Mouse (Mus musculus): ENCODE measurements around the gene Fam189a1. TPM values are rescaled to one million over a fixed set of nuclear protein-coding genes. Genes with fewer than 3 reads are reported as not detected.

Gene Fam189a1
- polyA plus RNA-seq, 1 experiment from 2014 or later: 0.31 TPM

DNA sequence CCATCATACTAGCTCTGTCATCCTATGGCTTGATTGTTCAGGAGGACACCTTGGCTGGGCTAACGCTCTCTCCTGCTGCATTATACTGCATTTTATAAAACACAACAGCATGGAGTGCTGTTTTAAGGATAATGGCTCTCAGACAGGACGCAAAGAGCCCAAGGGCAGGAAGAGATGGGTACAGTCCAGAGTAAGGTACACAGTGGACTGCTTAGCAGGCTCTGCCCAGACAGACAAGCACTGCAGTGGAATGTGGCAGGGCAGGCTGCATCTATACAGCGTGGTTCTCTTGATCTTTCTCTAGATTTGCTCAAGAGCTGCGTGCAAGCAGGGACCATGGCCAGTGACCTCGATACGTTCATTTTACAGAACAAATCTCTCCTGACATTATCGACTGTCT is 90.9 kb downstream of the Fam189a1 start:
- no peaks in the 10 kb centered on the region for H3K36me3 ChIP-seq
- no peak overlapping the region for H3K27ac ChIP-seq
- no peaks in the 10 kb centered on the region for H3K4me1 ChIP-seq (replicated peaks)
- H3K9me3 ChIP-seq (replicated peaks): no peaks in the 10 kb centered on the region
- no peak overlapping the region for H3K4me2 ChIP-seq
- ATAC-seq (replicated peaks; ENCODE audit: insufficient number of reproducible peaks, insufficient read depth, low FRiP score, low read depth): no peak
- no peak overlapping the region for H3K4me3 ChIP-seq
- WGBS: 76% methylated on average over 7 of the region's 7 CpGs
- no peak overlapping the region for H3K9ac ChIP-seq
- H3K27me3 ChIP-seq: no peaks in the 10 kb centered on the region

DNA sequence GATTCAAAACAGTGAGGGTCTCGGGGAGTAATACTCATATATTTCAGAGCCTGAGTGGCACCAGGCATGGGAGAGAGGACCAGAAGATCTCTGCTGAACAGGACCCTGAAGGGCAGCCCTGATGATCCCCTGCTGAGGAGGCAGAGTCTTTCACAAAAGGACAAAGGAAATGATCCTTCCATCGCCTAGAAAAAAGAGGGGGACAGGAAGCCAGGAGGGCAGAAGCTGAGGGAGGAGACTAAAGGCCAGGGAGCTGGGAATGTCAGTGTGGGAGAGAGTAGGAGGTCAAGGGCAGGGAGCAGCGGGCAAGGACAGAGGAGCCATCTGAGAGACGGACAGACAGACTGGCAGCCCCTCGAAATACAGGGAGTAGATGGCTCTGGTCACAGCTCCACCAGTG is 91.7 kb downstream of the Fam189a1 start:
- Histone ChIP-seq H3K4me3 (no peak overlapping the region), H3K9ac (no peak overlapping the region), H3K27ac (no peak overlapping the region), H3K27me3 (no peaks in the 10 kb centered on the region), H3K4me1 (replicated peaks) (no peaks in the 10 kb centered on the region), H3K36me3 (no peaks in the 10 kb centered on the region), H3K9me3 (replicated peaks) (no peaks in the 10 kb centered on the region), H3K4me2 (no peak overlapping the region)
- 44% methylated on average over 5 of the region's 5 CpGs for WGBS
- ATAC-seq (replicated peaks; ENCODE audit: insufficient number of reproducible peaks, insufficient read depth, low FRiP score, low read depth): no peak

DNA sequence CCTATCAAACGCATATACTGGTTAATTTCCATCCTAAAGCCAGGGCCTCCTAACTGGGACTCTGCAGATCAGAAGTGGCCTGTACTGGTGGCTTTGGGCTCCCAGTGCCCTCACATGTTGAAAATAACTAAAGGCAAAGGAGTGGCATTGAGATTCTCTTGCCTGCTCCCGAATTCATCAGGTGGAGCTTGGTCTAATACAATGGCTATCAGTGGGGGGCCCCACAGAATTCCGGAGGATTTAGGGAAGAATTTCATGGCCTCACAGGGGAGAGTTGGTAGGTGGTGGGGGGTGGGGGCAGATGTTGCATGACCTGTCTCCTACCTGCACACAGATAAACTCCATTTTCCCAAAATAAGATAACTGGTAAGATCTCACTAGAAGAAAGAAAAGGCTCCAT is 92.3 kb downstream of the Fam189a1 start:
- Histone ChIP-seq H3K9ac (no peak overlapping the region), H3K36me3 (no peaks in the 10 kb centered on the region), H3K27me3 (no peaks in the 10 kb centered on the region), H3K4me3 (no peak overlapping the region), H3K9me3 (replicated peaks) (no peaks in the 10 kb centered on the region), H3K4me1 (replicated peaks) (no peaks in the 10 kb centered on the region), H3K27ac (no peak overlapping the region), H3K4me2 (no peak overlapping the region)
- ATAC-seq (replicated peaks; ENCODE audit: insufficient number of reproducible peaks, insufficient read depth, low FRiP score, low read depth): no peak
- 34% methylated on average over 3 of the region's 3 CpGs for WGBS

DNA sequence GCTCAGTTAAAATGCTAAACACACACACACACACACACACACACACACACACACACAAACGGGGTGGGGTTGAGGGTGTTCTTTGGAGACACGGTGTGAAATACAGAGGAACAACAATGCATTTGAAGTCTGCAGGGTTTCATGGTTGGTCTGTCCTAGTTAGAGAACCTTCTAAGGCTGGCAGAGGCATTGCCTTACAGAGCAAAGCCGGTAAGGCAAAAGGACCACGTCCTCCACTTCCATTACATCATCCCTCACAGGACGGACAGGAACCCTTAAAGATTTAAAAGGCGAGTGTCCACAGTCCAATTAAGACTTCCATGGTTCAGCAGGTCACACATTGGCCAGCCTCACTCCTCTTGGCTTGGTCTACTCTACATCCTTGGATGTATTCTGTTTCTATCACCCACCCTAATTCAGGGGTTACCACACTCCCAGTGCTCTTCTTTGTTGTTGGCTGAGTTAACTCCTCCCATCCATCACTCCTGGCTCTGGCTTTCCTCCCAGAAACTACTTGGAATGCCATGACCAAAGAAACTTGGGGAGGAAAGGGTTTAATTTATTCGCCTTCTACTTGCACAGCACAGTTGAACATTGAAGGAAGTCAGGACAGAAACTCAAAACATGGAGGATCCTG is 96.1 kb downstream of the Fam189a1 start:
- Histone ChIP-seq H3K9ac (no peak overlapping the region), H3K4me1 (replicated peaks) (no peaks in the 10 kb centered on the region), H3K27ac (no peak overlapping the region), H3K9me3 (replicated peaks) (no peaks in the 10 kb centered on the region), H3K4me3 (no peak overlapping the region), H3K4me2 (no peak overlapping the region), H3K36me3 (no peaks in the 10 kb centered on the region), H3K27me3 (no peaks in the 10 kb centered on the region)
- no peak for ATAC-seq (replicated peaks; ENCODE audit: insufficient number of reproducible peaks, insufficient read depth, low FRiP score, low read depth)
- WGBS: 64% methylated on average over 7 of the region's 7 CpGs

DNA sequence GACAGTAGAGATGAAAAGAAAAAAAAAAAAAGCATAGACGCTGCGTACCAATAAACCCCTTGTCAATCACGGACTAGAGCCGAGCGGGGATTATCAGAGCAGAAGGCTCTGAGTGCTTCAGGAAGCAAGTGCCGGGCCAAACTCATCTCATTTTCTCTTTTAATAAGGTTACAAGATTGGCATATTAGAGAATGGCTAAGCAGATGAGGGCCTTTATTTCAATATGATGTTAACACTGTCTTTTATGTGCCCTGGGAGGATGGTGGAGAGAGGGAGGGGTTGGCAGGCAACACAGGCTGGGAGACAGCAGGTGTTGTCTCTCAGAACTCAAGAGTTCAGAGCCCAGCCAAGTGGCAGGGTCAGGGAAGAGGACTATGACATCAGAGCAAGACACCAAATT is 99.5 kb downstream of the Fam189a1 start:
- H3K27ac ChIP-seq: no peak overlapping the region
- no peaks in the 10 kb centered on the region for H3K27me3 ChIP-seq
- H3K4me2 ChIP-seq: no peak overlapping the region
- H3K9ac ChIP-seq: no peak overlapping the region
- no peak overlapping the region for H3K4me3 ChIP-seq
- H3K36me3 ChIP-seq: no peaks in the 10 kb centered on the region
- H3K4me1 ChIP-seq (replicated peaks): no peaks in the 10 kb centered on the region
- no peak for ATAC-seq (replicated peaks; ENCODE audit: insufficient number of reproducible peaks, insufficient read depth, low FRiP score, low read depth)
- no peaks in the 10 kb centered on the region for H3K9me3 ChIP-seq (replicated peaks)
- 63% methylated on average over 6 of the region's 6 CpGs for WGBS

DNA sequence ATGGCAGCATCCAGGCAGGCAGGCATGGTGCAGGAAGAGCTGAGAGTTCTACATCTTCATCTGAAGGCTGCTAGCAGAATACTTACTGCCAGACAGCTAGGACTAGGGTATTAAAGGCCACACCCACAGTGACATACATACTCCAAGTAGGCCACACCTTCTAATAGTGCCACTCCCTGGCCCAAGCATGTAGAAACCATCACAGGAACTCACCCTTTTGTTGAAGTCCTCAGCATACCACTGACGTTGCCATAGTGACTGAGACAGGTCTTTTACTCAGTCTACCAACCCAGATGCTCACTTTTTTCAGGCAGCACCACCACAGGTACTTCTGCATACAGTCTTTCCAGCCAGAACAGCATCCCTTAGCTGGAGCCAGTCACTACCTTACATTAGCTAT is 104.4 kb downstream of the Fam189a1 start:
- 67% methylated on average over 1 of the region's 1 CpGs for WGBS
- Histone ChIP-seq H3K4me3 (no peak overlapping the region), H3K36me3 (no peaks in the 10 kb centered on the region), H3K4me2 (no peak overlapping the region), H3K4me1 (replicated peaks) (no peaks in the 10 kb centered on the region), H3K9me3 (replicated peaks) (no peaks in the 10 kb centered on the region), H3K27ac (no peak overlapping the region), H3K27me3 (no peaks in the 10 kb centered on the region), H3K9ac (no peak overlapping the region)
- ATAC-seq (replicated peaks; ENCODE audit: insufficient number of reproducible peaks, insufficient read depth, low FRiP score, low read depth): no peak

DNA sequence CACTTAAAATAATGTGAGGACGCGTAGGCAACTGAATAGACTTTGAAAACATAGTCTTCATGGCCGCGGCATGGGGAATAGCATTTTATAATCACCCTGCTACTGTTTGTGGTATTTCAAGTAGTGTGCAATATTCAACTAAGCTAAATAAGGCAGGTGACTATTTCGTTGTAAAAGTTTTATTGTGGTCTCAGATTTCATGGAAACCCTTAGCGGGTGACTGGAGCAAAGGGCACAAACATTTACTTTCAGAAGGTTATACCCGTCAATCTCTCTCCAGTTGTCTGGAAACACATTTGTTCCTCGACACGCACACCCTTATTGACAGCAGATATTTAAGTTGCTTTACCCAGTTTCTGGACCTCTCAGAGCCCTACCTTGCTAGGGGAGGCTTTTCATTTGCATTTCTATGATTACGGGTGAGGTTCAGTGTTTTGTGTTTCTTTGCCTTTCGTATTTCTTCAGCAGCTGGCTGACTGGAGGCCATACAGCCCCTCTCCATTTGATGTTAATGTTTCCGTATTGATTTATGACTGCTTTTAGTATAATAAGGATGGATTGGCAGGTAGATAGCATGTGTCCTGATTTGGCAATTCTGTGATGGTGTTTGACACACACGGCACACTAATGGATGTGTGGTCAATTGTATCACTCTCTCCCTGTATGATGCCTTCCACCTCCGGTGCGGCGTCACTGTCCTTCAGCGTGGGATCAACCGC is 107.0 kb downstream of the Fam189a1 start:
- H3K9ac ChIP-seq: no peak overlapping the region
- no peaks in the 10 kb centered on the region for H3K27me3 ChIP-seq
- WGBS: 86% methylated on average over 18 of the region's 18 CpGs
- no peak overlapping the region for H3K4me3 ChIP-seq
- no peaks in the 10 kb centered on the region for H3K4me1 ChIP-seq (replicated peaks)
- no peak overlapping the region for H3K27ac ChIP-seq
- H3K4me2 ChIP-seq: no peak overlapping the region
- no peak for ATAC-seq (replicated peaks; ENCODE audit: insufficient number of reproducible peaks, insufficient read depth, low FRiP score, low read depth)
- H3K36me3 ChIP-seq: no peaks in the 10 kb centered on the region
- no peaks in the 10 kb centered on the region for H3K9me3 ChIP-seq (replicated peaks)

DNA sequence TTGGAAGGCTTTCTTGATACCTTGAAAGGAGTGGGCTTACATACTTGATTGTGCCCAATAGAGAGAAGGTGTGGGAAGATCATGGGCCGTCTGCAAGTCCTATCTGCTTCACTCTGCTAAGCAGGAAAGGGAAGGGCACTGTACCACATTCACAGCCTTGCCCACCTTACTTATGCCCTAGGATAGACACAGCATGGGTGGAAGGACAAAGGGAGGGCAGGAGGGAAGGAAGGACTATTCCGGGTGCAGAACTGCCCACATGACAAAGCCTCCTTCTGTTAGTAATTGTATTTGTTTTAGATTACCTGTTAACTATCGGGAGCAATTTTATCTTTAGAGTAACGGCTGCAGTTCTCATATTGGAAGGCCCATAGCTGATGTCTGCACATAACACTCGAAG is 108.7 kb downstream of the Fam189a1 start:
- Histone ChIP-seq H3K9ac (no peak overlapping the region), H3K9me3 (replicated peaks) (no peaks in the 10 kb centered on the region), H3K4me2 (no peak overlapping the region), H3K4me3 (no peak overlapping the region), H3K36me3 (no peaks in the 10 kb centered on the region), H3K27ac (no peak overlapping the region), H3K4me1 (replicated peaks) (no peaks in the 10 kb centered on the region), H3K27me3 (no peaks in the 10 kb centered on the region)
- no peak for ATAC-seq (replicated peaks; ENCODE audit: insufficient number of reproducible peaks, insufficient read depth, low FRiP score, low read depth)
- WGBS: 53% methylated on average over 5 of the region's 5 CpGs

DNA sequence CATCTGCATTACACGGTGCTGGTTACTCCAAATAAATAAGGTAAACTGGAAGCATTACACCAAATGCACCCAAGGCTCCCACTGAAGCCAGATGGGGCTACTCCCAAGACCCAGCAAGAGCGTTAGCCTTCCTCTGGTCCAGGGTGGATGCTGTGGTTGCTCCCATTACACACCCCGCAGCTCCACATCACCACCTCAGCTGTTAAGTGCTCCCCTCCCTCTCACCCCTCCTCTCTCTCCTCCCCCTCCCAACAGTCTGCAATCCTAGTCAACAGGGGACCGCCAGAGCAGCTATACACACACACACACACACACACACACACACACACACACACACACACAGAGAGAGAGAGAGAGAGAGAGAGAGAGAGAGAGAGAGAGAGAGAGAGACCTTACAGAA is 109.7 kb downstream of the Fam189a1 start:
- H3K36me3 ChIP-seq: no peaks in the 10 kb centered on the region

DNA sequence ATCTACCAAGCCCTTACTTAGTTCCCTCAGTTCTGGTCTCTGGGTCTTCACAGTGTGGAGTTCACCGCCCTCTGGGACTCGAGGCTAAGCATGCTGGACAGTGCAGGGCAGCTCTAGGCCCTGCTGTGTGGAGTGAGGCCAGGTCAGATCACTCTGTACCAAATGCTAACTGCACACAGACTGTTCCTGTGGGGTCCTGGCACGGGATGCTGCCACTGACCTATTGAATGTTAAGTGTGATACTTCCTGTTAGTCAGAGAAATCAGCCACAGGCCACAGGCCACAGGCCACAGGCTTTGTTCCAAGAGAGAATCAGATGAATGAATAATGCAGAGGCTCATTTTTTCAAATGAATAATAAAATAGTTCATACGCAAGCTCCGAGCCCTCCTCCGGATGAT is 112.1 kb downstream of the Fam189a1 start:
- no peak overlapping the region for H3K4me3 ChIP-seq
- H3K9ac ChIP-seq: no peak overlapping the region
- no peak for ATAC-seq (replicated peaks; ENCODE audit: insufficient number of reproducible peaks, insufficient read depth, low FRiP score, low read depth)
- 71% methylated on average over 6 of the region's 6 CpGs for WGBS
- H3K4me2 ChIP-seq: no peak overlapping the region
- no peaks in the 10 kb centered on the region for H3K9me3 ChIP-seq (replicated peaks)
- no peak overlapping the region for H3K27ac ChIP-seq
- H3K36me3 ChIP-seq: no peaks in the 10 kb centered on the region
- no peaks in the 10 kb centered on the region for H3K27me3 ChIP-seq
- H3K4me1 ChIP-seq (replicated peaks): no peaks in the 10 kb centered on the region

More for the DNA sequence above, 109.7 kb downstream of the Fam189a1 start:
- Histone ChIP-seq H3K4me3 (no peak overlapping the region), H3K9ac (no peak overlapping the region), H3K4me1 (replicated peaks) (no peaks in the 10 kb centered on the region), H3K9me3 (replicated peaks) (no peaks in the 10 kb centered on the region), H3K27ac (no peak overlapping the region), H3K27me3 (no peaks in the 10 kb centered on the region), H3K4me2 (no peak overlapping the region)
- 47% methylated on average over 4 of the region's 4 CpGs for WGBS
- ATAC-seq (replicated peaks; ENCODE audit: insufficient number of reproducible peaks, insufficient read depth, low FRiP score, low read depth): no peak

DNA sequence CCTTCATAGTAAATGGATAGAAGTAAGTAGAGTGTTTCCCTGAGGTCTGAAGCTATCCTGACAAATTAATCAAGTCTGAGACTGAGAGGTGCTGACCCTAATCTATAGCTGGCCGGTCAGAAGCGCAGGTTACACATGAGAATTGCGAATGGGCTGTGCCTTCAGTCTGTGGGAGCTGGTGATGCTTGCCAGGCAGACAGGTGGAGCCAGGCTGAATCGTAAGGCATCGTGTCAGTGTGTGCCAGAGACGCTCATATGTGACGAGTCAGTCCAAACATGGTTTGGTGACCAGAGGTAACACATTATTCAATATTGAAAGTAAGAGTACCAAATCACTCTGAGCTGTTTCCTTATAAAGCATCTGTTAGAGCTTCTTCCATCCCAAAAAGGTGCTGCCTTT is 115.3 kb downstream of the Fam189a1 start:
- Histone ChIP-seq H3K4me2 (no peak overlapping the region), H3K4me1 (replicated peaks) (no peaks in the 10 kb centered on the region), H3K36me3 (no peaks in the 10 kb centered on the region), H3K9ac (no peak overlapping the region), H3K27me3 (no peaks in the 10 kb centered on the region), H3K9me3 (replicated peaks) (no peaks in the 10 kb centered on the region), H3K4me3 (no peak overlapping the region), H3K27ac (no peak overlapping the region)
- no peak for ATAC-seq (replicated peaks; ENCODE audit: insufficient number of reproducible peaks, insufficient read depth, low FRiP score, low read depth)
- WGBS: 91% methylated on average over 7 of the region's 7 CpGs

DNA sequence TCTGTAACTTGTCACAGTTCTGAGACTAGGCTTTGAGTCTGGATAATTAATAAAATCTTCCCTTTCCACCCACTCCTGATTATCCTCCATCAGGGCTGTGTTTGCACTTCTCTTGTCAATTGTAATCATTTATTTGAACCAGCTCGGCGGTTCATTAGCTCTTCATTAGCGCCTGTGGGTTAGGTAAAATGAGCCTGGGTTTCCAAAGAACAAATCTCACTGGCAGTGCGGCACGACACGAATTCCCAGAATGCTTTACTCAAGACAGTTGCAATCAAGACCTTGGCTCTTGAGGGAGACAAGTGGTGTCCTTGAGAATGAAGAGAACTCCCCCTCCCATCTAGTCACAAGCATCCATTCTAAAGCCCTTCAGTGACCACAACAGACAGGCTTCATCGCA is 124.6 kb downstream of the Fam189a1 start:
- H3K4me2 ChIP-seq: no peak overlapping the region
- no peaks in the 10 kb centered on the region for H3K27me3 ChIP-seq
- H3K4me1 ChIP-seq (replicated peaks): no peaks in the 10 kb centered on the region
- no peaks in the 10 kb centered on the region for H3K36me3 ChIP-seq
- no peaks in the 10 kb centered on the region for H3K9me3 ChIP-seq (replicated peaks)
- WGBS: 67% methylated on average over 7 of the region's 7 CpGs
- H3K27ac ChIP-seq: no peak overlapping the region
- H3K4me3 ChIP-seq: no peak overlapping the region
- no peak overlapping the region for H3K9ac ChIP-seq
- ATAC-seq (replicated peaks; ENCODE audit: insufficient number of reproducible peaks, insufficient read depth, low FRiP score, low read depth): no peak
